In the genomic region with DNA sequence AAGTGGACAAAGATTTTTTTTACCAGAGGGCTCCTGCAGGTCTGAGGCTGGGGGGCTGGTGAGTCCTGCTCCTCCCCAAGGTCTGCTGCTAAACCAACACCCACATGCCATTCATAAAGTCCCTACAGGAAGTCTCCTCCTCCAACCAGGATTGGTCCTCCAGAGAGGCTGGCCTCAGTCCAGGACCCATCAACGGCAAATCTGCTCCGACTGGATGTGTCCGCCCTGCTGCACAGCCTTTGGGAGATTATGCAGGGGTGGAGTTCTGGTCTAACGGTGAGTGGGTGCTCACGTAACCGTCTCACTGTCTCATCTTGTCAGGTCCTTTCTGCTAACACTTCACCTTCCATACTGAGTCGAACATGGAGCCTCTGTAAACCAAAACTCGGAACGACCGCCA, we compare ENCODE assay signal across 12 mouse cellular contexts.
DNase-seq lines count a peak whose midpoint lies in the region; ATAC-seq lines count a peak whose summit lies in the region.
"Had no signal": no experiment of that assay in that cellular context is flagged by ENCODE, and none has a peak within 500 bp of the region (broad histone marks: within the 10 kb centered on the region; RNA-seq: fewer than 3 reads in every experiment).

No protein-coding gene starts in this region.

- no peak overlapping the region for H3K27ac ChIP-seq in forebrain, embryonic 13.5 days
- H3K27ac ChIP-seq in forebrain, embryonic 11.5 days (ENCODE audit: low read depth, low read length), result no peak overlapping the region
- no peak overlapping the region for H3K27ac ChIP-seq in kidney, embryonic 16.5 days (ENCODE audit: low read length)
- H3K27ac ChIP-seq in heart, embryonic 14.5 days (replicated peaks in 1 of 2; ENCODE audit: control insufficient read depth in 1 of 2, insufficient read depth in 1 of 2, low read depth in 2 of 2, low read length in 2 of 2), result no peak overlapping the region
- H3K27ac ChIP-seq: forebrain, embryonic 12.5 days; layer of hippocampus, adult 2 months had no signal

- H3K9me3 ChIP-seq in forebrain, embryonic 13.5 days (replicated peaks), result no peaks in the 10 kb centered on the region
- H3K9me3 ChIP-seq in forebrain, embryonic 11.5 days (ENCODE audit: control insufficient read depth, low read length), result no peaks in the 10 kb centered on the region
- no peaks in the 10 kb centered on the region for H3K9me3 ChIP-seq in kidney, embryonic 16.5 days (ENCODE audit: low read length)
- H3K9me3 ChIP-seq in heart, embryonic 14.5 days (ENCODE audit: control insufficient read depth, low read length), result no peaks in the 10 kb centered on the region
- H3K9me3 ChIP-seq: forebrain, embryonic 12.5 days had no signal

- no peak overlapping the region for H3K9ac ChIP-seq in forebrain, embryonic 13.5 days
- no peak overlapping the region for H3K9ac ChIP-seq in forebrain, embryonic 11.5 days (ENCODE audit: low read length)
- no peak overlapping the region for H3K9ac ChIP-seq in kidney, embryonic 16.5 days (replicated peaks; ENCODE audit: low read length)
- no peak overlapping the region for H3K9ac ChIP-seq in heart, embryonic 14.5 days (ENCODE audit: low read length)
- H3K9ac ChIP-seq: forebrain, embryonic 12.5 days had no signal

- ATAC-seq in forebrain, embryonic 13.5 days, result peak; percentile 43; the same call in 1 of the 2 replicates
- no peak for ATAC-seq in forebrain, embryonic 11.5 days (replicated peaks; ENCODE audit: low FRiP score)
- no peak for ATAC-seq in kidney, embryonic 16.5 days (ENCODE audit: low FRiP score, low TSS enrichment)
- ATAC-seq in heart, embryonic 14.5 days (ENCODE audit: insufficient number of reproducible peaks, insufficient read depth, low FRiP score, low read depth), result no peak

- no peak overlapping the region for H3K4me2 ChIP-seq in forebrain, embryonic 13.5 days
- H3K4me2 ChIP-seq in forebrain, embryonic 11.5 days (ENCODE audit: low read depth, low read length, severe bottlenecking), result no peak overlapping the region
- no peak overlapping the region for H3K4me2 ChIP-seq in kidney, embryonic 16.5 days (replicated peaks; ENCODE audit: low read depth, low read length)
- H3K4me2 ChIP-seq in heart, embryonic 14.5 days (ENCODE audit: low read length), result peak overlapping the region; percentile 23; the same call in 1 of the 2 replicates
- H3K4me2 ChIP-seq: forebrain, embryonic 12.5 days had no signal

- H3K27me3 ChIP-seq in forebrain, embryonic 13.5 days, result no peaks in the 10 kb centered on the region
- H3K27me3 ChIP-seq in forebrain, embryonic 11.5 days (ENCODE audit: control insufficient read depth, insufficient read depth, low read length), result no peaks in the 10 kb centered on the region
- no peaks in the 10 kb centered on the region for H3K27me3 ChIP-seq in kidney, embryonic 16.5 days (ENCODE audit: insufficient read depth, low read length)
- no peaks in the 10 kb centered on the region for H3K27me3 ChIP-seq in heart, embryonic 14.5 days (ENCODE audit: control insufficient read depth, insufficient read depth, low read length)
- H3K27me3 ChIP-seq: forebrain, embryonic 12.5 days had no signal

- no peaks in the 10 kb centered on the region for H3K36me3 ChIP-seq in forebrain, embryonic 13.5 days (ENCODE audit: poor library complexity, severe bottlenecking)
- no peaks in the 10 kb centered on the region for H3K36me3 ChIP-seq in forebrain, embryonic 11.5 days (ENCODE audit: control insufficient read depth, insufficient read depth, low read length)
- no peaks in the 10 kb centered on the region for H3K36me3 ChIP-seq in kidney, embryonic 16.5 days (ENCODE audit: insufficient read depth, low read length)
- no peaks in the 10 kb centered on the region for H3K36me3 ChIP-seq in heart, embryonic 14.5 days (ENCODE audit: control insufficient read depth, insufficient read depth, low read length)
- H3K36me3 ChIP-seq: forebrain, embryonic 12.5 days had no signal

- H3K4me3 ChIP-seq in forebrain, embryonic 13.5 days, result no peak overlapping the region
- H3K4me3 ChIP-seq in forebrain, embryonic 11.5 days (ENCODE audit: low read depth, low read length), result no peak overlapping the region
- no peak overlapping the region for H3K4me3 ChIP-seq in kidney, embryonic 16.5 days (ENCODE audit: low read length)
- no peak overlapping the region for H3K4me3 ChIP-seq in heart, embryonic 14.5 days (ENCODE audit: control insufficient read depth in 1 of 2, insufficient read depth in 1 of 2, low read depth in 1 of 2, low read length in 2 of 2)
- H3K4me3 ChIP-seq: forebrain, embryonic 12.5 days; layer of hippocampus, adult 2 months had no signal

- H3K4me1 ChIP-seq in forebrain, embryonic 13.5 days, result no peaks in the 10 kb centered on the region
- H3K4me1 ChIP-seq in forebrain, embryonic 11.5 days (replicated peaks; ENCODE audit: control insufficient read depth, insufficient read depth, low read length), result no peaks in the 10 kb centered on the region
- no peaks in the 10 kb centered on the region for H3K4me1 ChIP-seq in kidney, embryonic 16.5 days (ENCODE audit: insufficient read depth, low read length)
- H3K4me1 ChIP-seq in heart, embryonic 14.5 days (ENCODE audit: control insufficient read depth in 2 of 2, insufficient read depth in 2 of 2, low read length in 2 of 2), result peaks cover 3 to 6% of the 10 kb centered on the region in 2 experiments
- H3K4me1 ChIP-seq: forebrain, embryonic 12.5 days had no signal

- DNase-seq in forebrain, embryonic 11.5 days (ENCODE audit: low spot score), result no peak
- DNase-seq in kidney, postnatal 36 days, result peak; percentile 6 to 22
- peak; percentile 6 for DNase-seq in ES-CJ7 (ENCODE audit: low read depth, low spot score)
- no peak for DNase-seq in spleen, postnatal 10 days (ENCODE audit: low spot score in 2 of 2)
- no peak for DNase-seq in thymus, postnatal 14 days
- DNase-seq: adrenal gland, adult 2 months; spleen, adult 18-20 months had no signal

- WGBS in forebrain, embryonic 13.5 days, result 77% methylated on average over 10 of the region's 10 CpGs
- 85% methylated on average over 10 of the region's 10 CpGs for WGBS in forebrain, embryonic 11.5 days
- WGBS in kidney, embryonic 16.5 days, result 72% methylated on average over 10 of the region's 10 CpGs
- WGBS in heart, embryonic 14.5 days, result 50% methylated on average over 10 of the region's 10 CpGs

Comparison
In these comparisons a context has a peak if more than half of its experiments do, and no peak if none do; other contexts are left out.
1. DNase-seq: peak in kidney, postnatal 36 days (2 of 2) and ES-CJ7 (single experiment); none in forebrain, embryonic 11.5 days (single experiment), spleen, postnatal 10 days (0 of 2) and thymus, postnatal 14 days (single experiment).